Mouse (Mus musculus) small intestine, adult 2 months (tissue): ENCODE results near the gene Snrpd2.

Experiments used
- CTCF ChIP-seq: fragments of 200-500 bp; IDR thresholded peaks from 2 replicates; pipeline ENCODE4 v1.5.1; 2012; ENCODE audit warnings: low read depth, mild to moderate bottlenecking, control low read depth, inconsistent platforms, low read length, moderate library complexity, mixed read lengths; ENCODE audit not compliant: insufficient replicate concordance, insufficient read length; ENCODE audit errors: extremely low read depth
- POLR2A ChIP-seq: fragments of 200-500 bp; IDR thresholded peaks from 2 replicates; pipeline ENCODE4 v1.6.1; 2012; ENCODE audit warnings: low read depth, mild to moderate bottlenecking, control low read depth, inconsistent platforms, low read length, moderate library complexity

GRCm38 (mm10) chr7:19170142-19170541 lies 20.6 kb downstream of the Snrpd2 start:
- TF ChIP-seq CTCF (no peak), POLR2A (no peak)
